Mouse (Mus musculus): Measurements from ENCODE around the gene Tatdn2.

- TF ChIP-seq CTCF (IDR thresholded peaks at IDR 0.05) = no peak
- TF ChIP-seq EP300 (IDR thresholded peaks at IDR 0.05) = no peak
These were observed 23.0 kb downstream of the Tatdn2 start, which contains the start of gene Ghrl for GRCm38 (mm10) chr6:113719878-113720277.
